Mouse (Mus musculus): Measurements from ENCODE around the gene Ajm1. TPM values are rescaled to one million over a fixed set of nuclear protein-coding genes. Genes with fewer than 3 reads are reported as not detected.
A peak's percentile ranks its signal among the peaks of the same experiment; 100 is the strongest.

The Ajm1 gene
- polyA plus RNA-seq, 1 experiment = 2.2 TPM

- Histone ChIP-seq H3K36me3 (ENCODE audit: control insufficient read depth, insufficient read depth, low read length) (peaks cover 72% of the 10 kb centered on the region), H3K27ac (ENCODE audit: insufficient read depth, low read depth, low read length) (no peak overlapping the region), H3K4me3 (ENCODE audit: low read depth, low read length) (no peak overlapping the region), H3K27me3 (ENCODE audit: control insufficient read depth, insufficient read depth, low read length) (no peaks in the 10 kb centered on the region), H3K4me1 (ENCODE audit: control insufficient read depth, insufficient read depth, insufficient read length, low read length) (peaks cover 6% of the 10 kb centered on the region; the same call in 1 of the 2 replicates)
- 90% methylated on average over 5 of the region's 5 CpGs for WGBS
- TF ChIP-seq CTCF (IDR thresholded peaks at IDR 0.05; ENCODE audit: extremely low read depth, insufficient read length, insufficient replicate concordance, low read depth, low read length) = no peak
- no peak for TF ChIP-seq POLR2A (IDR thresholded peaks at IDR 0.05; ENCODE audit: low read depth, low read length)
Measured at GRCm38 (mm10) chr2:25596765-25597510, 15.4 kb upstream of the Ajm1 start.

- Histone ChIP-seq H3K27ac (ENCODE audit: insufficient read depth, low read depth, low read length) (no peak overlapping the region), H3K4me1 (ENCODE audit: control insufficient read depth, insufficient read depth, insufficient read length, low read length) (no peaks in the 10 kb centered on the region), H3K4me3 (ENCODE audit: low read depth, low read length) (no peak overlapping the region), H3K27me3 (ENCODE audit: control insufficient read depth, insufficient read depth, low read length) (no peaks in the 10 kb centered on the region), H3K36me3 (ENCODE audit: control insufficient read depth, insufficient read depth, low read length) (peaks cover 57% of the 10 kb centered on the region)
- 70% methylated on average over 2 of the region's 2 CpGs for WGBS
- TF ChIP-seq CTCF (IDR thresholded peaks at IDR 0.05; ENCODE audit: extremely low read depth, insufficient read length, insufficient replicate concordance, low read depth, low read length) = peak; percentile 57; the same call in 1 of the 2 replicates
- TF ChIP-seq POLR2A (IDR thresholded peaks at IDR 0.05; ENCODE audit: low read depth, low read length) = no peak
Measured at GRCm38 (mm10) chr2:25591863-25592262, 10.3 kb upstream of the Ajm1 start.

GRCm38 (mm10) chr2:25588227-25588907 is 6.8 kb upstream of the Ajm1 start:
- TF ChIP-seq CTCF (IDR thresholded peaks at IDR 0.05; ENCODE audit: extremely low read depth, insufficient read length, insufficient replicate concordance, low read depth, low read length) (no peak), POLR2A (IDR thresholded peaks at IDR 0.05; ENCODE audit: low read depth, low read length) (no peak)
- Histone ChIP-seq H3K4me3 (ENCODE audit: low read depth, low read length) (no peak overlapping the region), H3K4me1 (ENCODE audit: control insufficient read depth, insufficient read depth, insufficient read length, low read length) (no peaks in the 10 kb centered on the region), H3K36me3 (ENCODE audit: control insufficient read depth, insufficient read depth, low read length) (peaks cover 48% of the 10 kb centered on the region), H3K27me3 (ENCODE audit: control insufficient read depth, insufficient read depth, low read length) (no peaks in the 10 kb centered on the region), H3K27ac (ENCODE audit: insufficient read depth, low read depth, low read length) (no peak overlapping the region)
- WGBS = 90% methylated on average over 8 of the region's 8 CpGs

- H3K36me3 ChIP-seq (ENCODE audit: control insufficient read depth, insufficient read depth, low read length) = peaks cover 40% of the 10 kb centered on the region
- no peak overlapping the region for H3K4me3 ChIP-seq (ENCODE audit: low read depth, low read length)
- 94% methylated on average over 8 of the region's 8 CpGs for WGBS
- no peaks in the 10 kb centered on the region for H3K27me3 ChIP-seq (ENCODE audit: control insufficient read depth, insufficient read depth, low read length)
- no peak overlapping the region for H3K27ac ChIP-seq (ENCODE audit: insufficient read depth, low read depth, low read length)
- H3K4me1 ChIP-seq (ENCODE audit: control insufficient read depth, insufficient read depth, insufficient read length, low read length) = no peaks in the 10 kb centered on the region; the same call in 1 of the 2 replicates
- TF ChIP-seq CTCF (IDR thresholded peaks at IDR 0.05; ENCODE audit: extremely low read depth, insufficient read length, insufficient replicate concordance, low read depth, low read length) = no peak
- no peak for TF ChIP-seq POLR2A (IDR thresholded peaks at IDR 0.05; ENCODE audit: low read depth, low read length)
Measured at GRCm38 (mm10) chr2:25587290-25587689, 5.7 kb upstream of the Ajm1 start.

DNA sequence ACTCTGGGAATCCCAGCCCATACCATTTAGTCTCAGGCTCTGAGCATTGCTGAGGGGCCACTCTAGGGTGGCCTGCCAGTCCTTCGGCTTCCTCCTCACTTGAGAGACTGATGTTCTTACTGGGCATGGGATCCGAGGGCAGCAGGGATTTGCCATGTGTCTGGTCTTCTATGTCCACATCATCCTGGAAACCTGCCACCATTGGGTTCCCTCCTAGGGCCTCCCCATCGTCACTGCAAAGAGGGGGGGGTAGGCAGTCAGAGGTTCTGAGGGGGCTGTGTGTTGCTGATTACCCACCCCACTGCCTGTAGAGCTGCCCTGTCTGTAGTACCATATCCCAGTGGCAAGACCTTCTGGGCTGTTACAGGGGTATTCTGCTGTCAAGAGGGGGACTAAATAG is 4.0 kb upstream of the Ajm1 start:
- H3K36me3 ChIP-seq (ENCODE audit: control insufficient read depth, insufficient read depth, low read length) = peaks cover 31% of the 10 kb centered on the region
- H3K27me3 ChIP-seq (ENCODE audit: control insufficient read depth, insufficient read depth, low read length) = no peaks in the 10 kb centered on the region
- TF ChIP-seq CTCF (IDR thresholded peaks at IDR 0.05; ENCODE audit: extremely low read depth, insufficient read length, insufficient replicate concordance, low read depth, low read length) = no peak
- no peak for TF ChIP-seq POLR2A (IDR thresholded peaks at IDR 0.05; ENCODE audit: low read depth, low read length)
- H3K4me1 ChIP-seq (ENCODE audit: control insufficient read depth, insufficient read depth, insufficient read length, low read length) = peaks cover 5% of the 10 kb centered on the region
- 71% methylated on average over 3 of the region's 3 CpGs for WGBS
- H3K4me3 ChIP-seq (ENCODE audit: low read depth, low read length) = no peak overlapping the region
- H3K27ac ChIP-seq (ENCODE audit: insufficient read depth, low read depth, low read length) = no peak overlapping the region

- H3K4me3 ChIP-seq (ENCODE audit: low read depth, low read length) = no peak overlapping the region
- no peak for TF ChIP-seq CTCF (IDR thresholded peaks at IDR 0.05; ENCODE audit: extremely low read depth, insufficient read length, insufficient replicate concordance, low read depth, low read length)
- TF ChIP-seq POLR2A (IDR thresholded peaks at IDR 0.05; ENCODE audit: low read depth, low read length) = no peak
- peaks cover 10% of the 10 kb centered on the region for H3K4me1 ChIP-seq (ENCODE audit: control insufficient read depth, insufficient read depth, insufficient read length, low read length)
- 85% methylated on average over 4 of the region's 4 CpGs for WGBS
- H3K27ac ChIP-seq (ENCODE audit: insufficient read depth, low read depth, low read length) = no peak overlapping the region
- 0 out of 2 replicates have a peak, but pooled peaks cover 4% of the 10 kb centered on the region for H3K27me3 ChIP-seq (ENCODE audit: control insufficient read depth, insufficient read depth, low read length)
- peaks cover 25% of the 10 kb centered on the region for H3K36me3 ChIP-seq (ENCODE audit: control insufficient read depth, insufficient read depth, low read length)
Measured at GRCm38 (mm10) chr2:25584856-25585255, 3.3 kb upstream of the Ajm1 start.

GRCm38 (mm10) chr2:25584152-25584551 is 2.6 kb upstream of the Ajm1 start:
- H3K4me1 ChIP-seq (ENCODE audit: control insufficient read depth, insufficient read depth, insufficient read length, low read length) = peaks cover 17% of the 10 kb centered on the region
- H3K27ac ChIP-seq (ENCODE audit: insufficient read depth, low read depth, low read length) = no peak overlapping the region
- 63% methylated on average over 3 of the region's 3 CpGs for WGBS
- H3K27me3 ChIP-seq (ENCODE audit: control insufficient read depth, insufficient read depth, low read length) = peaks cover 11% of the 10 kb centered on the region
- H3K4me3 ChIP-seq (ENCODE audit: low read depth, low read length) = no peak overlapping the region
- TF ChIP-seq CTCF (IDR thresholded peaks at IDR 0.05; ENCODE audit: extremely low read depth, insufficient read length, insufficient replicate concordance, low read depth, low read length) = no peak
- TF ChIP-seq POLR2A (IDR thresholded peaks at IDR 0.05; ENCODE audit: low read depth, low read length) = no peak
- peaks cover 25% of the 10 kb centered on the region for H3K36me3 ChIP-seq (ENCODE audit: control insufficient read depth, insufficient read depth, low read length)

Measured in small intestine, adult 2 months (tissue).